Mouse (Mus musculus) hindbrain, postnatal 0 days (tissue): ENCODE results near the gene Cep95. TPM values are rescaled to one million over a fixed set of nuclear protein-coding genes. Genes with fewer than 3 reads are reported as not detected.

ENCODE experiments used
- ATAC-seq: fragments of 200-750 bp; cut with Nextera tagmentation; 2 replicates; pipeline ENCODE4 v1.8.0; 2017; ENCODE audit warnings: mild to moderate bottlenecking, moderate TSS enrichment, moderate library complexity
- DNase-seq: peaks from one replicate; pipeline ENCODE4 v3.0.0-alpha.2; 2015; ENCODE audit warnings: low spot score
- H3K27ac ChIP-seq: fragments of 300-500 bp; sonication (generic); 2 replicates; pipeline ENCODE4 v1.5.1; 2014; ENCODE audit warnings: mild to moderate bottlenecking
- H3K27me3 ChIP-seq: fragments of 300-500 bp; sonication (generic); 2 replicates; pipeline ENCODE4 v1.6.1; 2014; ENCODE audit warnings: low read length, mixed read lengths; ENCODE audit not compliant: insufficient read depth
- H3K36me3 ChIP-seq: fragments of 300-500 bp; sonication (generic); 2 replicates; pipeline ENCODE4 v1.6.1; 2014; ENCODE audit warnings: low read length, mixed read lengths; ENCODE audit not compliant: insufficient read depth
- H3K4me1 ChIP-seq: fragments of 300-500 bp; sonication (generic); 2 replicates; pipeline ENCODE4 v1.6.1; 2014; ENCODE audit warnings: antibody characterized with exemption, low read length, mixed read lengths; ENCODE audit not compliant: insufficient read depth
- H3K4me2 ChIP-seq: fragments of 300-500 bp; sonication (generic); 2 replicates; pipeline ENCODE4 v1.6.1; 2014; ENCODE audit warnings: low read depth, mild to moderate bottlenecking, low read length, moderate library complexity, mixed read lengths
- H3K4me3 ChIP-seq: fragments of 300-500 bp; sonication (generic); 2 replicates; pipeline ENCODE4 v1.5.1; 2014; ENCODE audit warnings: low read length
- H3K9ac ChIP-seq: fragments of 300-500 bp; sonication (generic); replicated peaks from 2 replicates; pipeline ENCODE4 v1.6.1; 2014; ENCODE audit warnings: mild to moderate bottlenecking, low read length, moderate library complexity, mixed read lengths
- H3K9me3 ChIP-seq: fragments of 300-500 bp; sonication (generic); 2 replicates; pipeline ENCODE4 v1.6.1; 2016; ENCODE audit warnings: low read length, mixed read lengths
- CTCF ChIP-seq: IDR thresholded peaks from 2 replicates; pipeline ENCODE4 v1.5.1; 2016; ENCODE audit warnings: antibody characterized with exemption, control low read depth, low read depth
- WGBS: fragments of 180-500 bp; shearing (Covaris S2); extraction: QIAGEN DNeasy Blood & Tissue Kit; methylation state at CpG from one replicate; pipeline ENCODE4 v1.1.7; 2014; 5-methylcytosine and 5-hydroxymethylcytosine counted together
- microRNA-seq, 2 experiments: library from miRNA; unstranded; fragments of <30 nt; microRNA quantifications; one replicate each; pipeline ENCODE4; 2016
- polyA plus RNA-seq: library from polyadenylated mRNA; unstranded; fragments of >200 nt; fragmentation: Nextera tagmentation; extraction: Ambion mirVana; gene quantifications from 2 replicates; pipeline ENCODE4 v1.2.1, GENCODE M21; 2015
- total RNA-seq: library from RNA; depleted of rRNA; stranded (reverse); fragments of >200 nt; gene quantifications from 2 replicates; pipeline ENCODE4 v1.2.3, GENCODE M21; 2014; rRNA removed

Gene Cep95
- total and polyA plus RNA-seq, 2 experiments from 2014 or later: 7.2 to 9.0 TPM

- WGBS: 62% methylated on average over 5 of the region's 5 CpGs
- H3K4me1 ChIP-seq: 0 out of 2 replicates have a peak, but pooled peaks cover 4% of the 10 kb centered on the region
- no peak for DNase-seq
- ATAC-seq: peak; percentile 27; the same call in 1 of the 2 replicates
- H3K27ac ChIP-seq: peak overlapping the region; percentile 60; the same call in 1 of the 2 replicates
- H3K27me3 ChIP-seq: no peaks in the 10 kb centered on the region
- no peak overlapping the region for H3K9ac ChIP-seq
- no peaks in the 10 kb centered on the region for H3K9me3 ChIP-seq
- peaks cover 35% of the 10 kb centered on the region for H3K36me3 ChIP-seq
- H3K4me2 ChIP-seq: no peak overlapping the region
- no peak for TF ChIP-seq CTCF
- no peak overlapping the region for H3K4me3 ChIP-seq
Observed at GRCm38 (mm10) chr11:106822911-106823310, 33.9 kb downstream of the Cep95 start.

GRCm38 (mm10) chr11:106823741-106824140 lies 34.7 kb downstream of the Cep95 start:
- 91% methylated on average over 8 of the region's 8 CpGs for WGBS
- Histone ChIP-seq H3K4me3 (no peak overlapping the region), H3K4me1 (0 out of 2 replicates have a peak, but pooled peaks cover 4% of the 10 kb centered on the region), H3K4me2 (no peak overlapping the region), H3K36me3 (peaks cover 43% of the 10 kb centered on the region), H3K27ac (no peak overlapping the region), H3K9me3 (no peaks in the 10 kb centered on the region), H3K9ac (no peak overlapping the region), H3K27me3 (no peaks in the 10 kb centered on the region)
- TF ChIP-seq CTCF: no peak
- no peak for DNase-seq
- no peak for ATAC-seq

GRCm38 (mm10) chr11:106824403-106824802 lies 35.4 kb downstream of the Cep95 start:
- Histone ChIP-seq H3K4me1 (0 out of 2 replicates have a peak, but pooled peaks cover 4% of the 10 kb centered on the region), H3K4me2 (no peak overlapping the region), H3K9me3 (no peaks in the 10 kb centered on the region), H3K36me3 (peaks cover 40% of the 10 kb centered on the region), H3K4me3 (no peak overlapping the region), H3K27ac (no peak overlapping the region), H3K9ac (no peak overlapping the region), H3K27me3 (no peaks in the 10 kb centered on the region)
- no peak for TF ChIP-seq CTCF
- ATAC-seq: no peak
- 93% methylated on average over 10 of the region's 10 CpGs for WGBS
- no peak for DNase-seq

GRCm38 (mm10) chr11:106828079-106828478 lies 39.0 kb downstream of the Cep95 start:
- Histone ChIP-seq H3K27me3 (no peaks in the 10 kb centered on the region), H3K27ac (no peak overlapping the region), H3K4me1 (no peaks in the 10 kb centered on the region), H3K9me3 (no peaks in the 10 kb centered on the region), H3K36me3 (peaks cover 31% of the 10 kb centered on the region), H3K4me2 (no peak overlapping the region), H3K4me3 (no peak overlapping the region), H3K9ac (no peak overlapping the region)
- no peak for DNase-seq
- no peak for TF ChIP-seq CTCF
- 95% methylated on average over 7 of the region's 7 CpGs for WGBS
- ATAC-seq: no peak

GRCm38 (mm10) chr11:106842002-106842401 lies 53.0 kb downstream of the Cep95 start:
- 94% methylated on average over 3 of the region's 3 CpGs for WGBS
- ATAC-seq (no peak), DNase-seq (no peak)
- no peak for TF ChIP-seq CTCF
- no peak overlapping the region for H3K4me3 ChIP-seq
- no peak overlapping the region for H3K4me2 ChIP-seq
- no peak overlapping the region for H3K9ac ChIP-seq
- no peaks in the 10 kb centered on the region for H3K4me1 ChIP-seq
- H3K36me3 ChIP-seq: peaks cover 44% of the 10 kb centered on the region
- no peaks in the 10 kb centered on the region for H3K9me3 ChIP-seq
- H3K27ac ChIP-seq: no peak overlapping the region
- H3K27me3 ChIP-seq: no peaks in the 10 kb centered on the region

GRCm38 (mm10) chr11:106851438-106851837 lies 62.4 kb downstream of the Cep95 start:
- 54% methylated on average over 2 of the region's 2 CpGs for WGBS
- H3K36me3 ChIP-seq: peaks cover 16% of the 10 kb centered on the region
- peak; percentile 48 for DNase-seq
- no peaks in the 10 kb centered on the region for H3K4me1 ChIP-seq
- no peak overlapping the region for H3K4me3 ChIP-seq
- no peak overlapping the region for H3K27ac ChIP-seq
- peak; percentile 57 for TF ChIP-seq CTCF
- H3K9ac ChIP-seq: no peak overlapping the region
- no peak for ATAC-seq
- no peaks in the 10 kb centered on the region for H3K27me3 ChIP-seq
- no peak overlapping the region for H3K4me2 ChIP-seq
- no peaks in the 10 kb centered on the region for H3K9me3 ChIP-seq

Small RNA genes within 50 kb of the gene (microRNA-seq; reads per million reads assigned to microRNA genes)
- 0 reads per million in 2 experiments for gene Gm25994
- 6.9 to 11.1 reads per million in 2 experiments for gene Mir3064

Other genes starting within 250 kb of the Cep95 start
- gene Tex2, start 175.8 kb upstream of the Cep95 start, total RNA-seq: 46.2 and 60.5 TPM in 2 replicates
- 30.0 and 30.8 TPM in 2 replicates for gene Tex2, start 175.8 kb upstream of the Cep95 start, polyA plus RNA-seq
- gene Pecam1, start 38.6 kb upstream of the Cep95 start, total RNA-seq: 19.2 and 20.1 TPM in 2 replicates
- 10.9 and 11.2 TPM in 2 replicates for gene Pecam1, start 38.6 kb upstream of the Cep95 start, polyA plus RNA-seq
- gene Milr1, start 38.0 kb upstream of the Cep95 start, total RNA-seq: 0.40 TPM in 1 of 2 replicates, not detected in the other
- gene Milr1, start 38.0 kb upstream of the Cep95 start, polyA plus RNA-seq: 0.56 and 0.72 TPM in 2 replicates
- gene Polg2, start 9.7 kb upstream of the Cep95 start, total RNA-seq: 8.3 and 12.9 TPM in 2 replicates
- gene Polg2, start 9.7 kb upstream of the Cep95 start, polyA plus RNA-seq: 9.5 and 11.4 TPM in 2 replicates
- 288 and 416 TPM in 2 replicates for gene Ddx5, start 67 bp upstream of the Cep95 start, total RNA-seq
- gene Ddx5, start 67 bp upstream of the Cep95 start, polyA plus RNA-seq: 272 and 274 TPM in 2 replicates
- gene Smurf2, start 131.5 kb downstream of the Cep95 start, total RNA-seq: 27.2 and 35.7 TPM in 2 replicates
- gene Smurf2, start 131.5 kb downstream of the Cep95 start, polyA plus RNA-seq: 8.7 TPM in 2 replicates
- 85.8 and 94.4 TPM in 2 replicates for gene Kpna2, start 210.3 kb downstream of the Cep95 start, total RNA-seq
- 106 and 111 TPM in 2 replicates for gene Kpna2, start 210.3 kb downstream of the Cep95 start, polyA plus RNA-seq
- gene 1810010H24Rik, start 236.4 kb downstream of the Cep95 start, total RNA-seq: 6.8 and 9.7 TPM in 2 replicates
- 10.6 and 12.0 TPM in 2 replicates for gene 1810010H24Rik, start 236.4 kb downstream of the Cep95 start, polyA plus RNA-seq